Mouse (Mus musculus) hindbrain, postnatal 0 days (tissue): ENCODE data around the gene Nudt3. TPM values are rescaled to one million over a fixed set of nuclear protein-coding genes. Genes with fewer than 3 reads are reported as not detected.

ENCODE experiments used
- ATAC-seq: fragments of 200-750 bp; cut with Nextera tagmentation; 2 replicates; pipeline ENCODE4 v1.8.0; 2017; ENCODE audit warnings: mild to moderate bottlenecking, moderate TSS enrichment, moderate library complexity
- DNase-seq: peaks from one replicate; pipeline ENCODE4 v3.0.0-alpha.2; 2015; ENCODE audit warnings: low spot score
- H3K27ac ChIP-seq: fragments of 300-500 bp; sonication (generic); 2 replicates; pipeline ENCODE4 v1.5.1; 2014; ENCODE audit warnings: mild to moderate bottlenecking
- H3K27me3 ChIP-seq: fragments of 300-500 bp; sonication (generic); 2 replicates; pipeline ENCODE4 v1.6.1; 2014; ENCODE audit warnings: low read length, mixed read lengths; ENCODE audit not compliant: insufficient read depth
- H3K36me3 ChIP-seq: fragments of 300-500 bp; sonication (generic); 2 replicates; pipeline ENCODE4 v1.6.1; 2014; ENCODE audit warnings: low read length, mixed read lengths; ENCODE audit not compliant: insufficient read depth
- H3K4me1 ChIP-seq: fragments of 300-500 bp; sonication (generic); 2 replicates; pipeline ENCODE4 v1.6.1; 2014; ENCODE audit warnings: antibody characterized with exemption, low read length, mixed read lengths; ENCODE audit not compliant: insufficient read depth
- H3K4me2 ChIP-seq: fragments of 300-500 bp; sonication (generic); 2 replicates; pipeline ENCODE4 v1.6.1; 2014; ENCODE audit warnings: low read depth, mild to moderate bottlenecking, low read length, moderate library complexity, mixed read lengths
- H3K4me3 ChIP-seq: fragments of 300-500 bp; sonication (generic); 2 replicates; pipeline ENCODE4 v1.5.1; 2014; ENCODE audit warnings: low read length
- H3K9ac ChIP-seq: fragments of 300-500 bp; sonication (generic); replicated peaks from 2 replicates; pipeline ENCODE4 v1.6.1; 2014; ENCODE audit warnings: mild to moderate bottlenecking, low read length, moderate library complexity, mixed read lengths
- H3K9me3 ChIP-seq: fragments of 300-500 bp; sonication (generic); 2 replicates; pipeline ENCODE4 v1.6.1; 2016; ENCODE audit warnings: low read length, mixed read lengths
- CTCF ChIP-seq: IDR thresholded peaks from 2 replicates; pipeline ENCODE4 v1.5.1; 2016; ENCODE audit warnings: antibody characterized with exemption, control low read depth, low read depth
- WGBS: fragments of 180-500 bp; shearing (Covaris S2); extraction: QIAGEN DNeasy Blood & Tissue Kit; methylation state at CpG from one replicate; pipeline ENCODE4 v1.1.7; 2014; 5-methylcytosine and 5-hydroxymethylcytosine counted together
- polyA plus RNA-seq: library from polyadenylated mRNA; unstranded; fragments of >200 nt; fragmentation: Nextera tagmentation; extraction: Ambion mirVana; gene quantifications from 2 replicates; pipeline ENCODE4 v1.2.1, GENCODE M21; 2015
- total RNA-seq: library from RNA; depleted of rRNA; stranded (reverse); fragments of >200 nt; gene quantifications from 2 replicates; pipeline ENCODE4 v1.2.3, GENCODE M21; 2014; rRNA removed

The Nudt3 gene
- total and polyA plus RNA-seq, 2 experiments from 2014 or later, result 220 to 252 TPM

GRCm38 (mm10) chr17:27544551-27544950 is 78.7 kb downstream of the Nudt3 start:
- Histone ChIP-seq H3K4me3 (no peak overlapping the region), H3K27me3 (no peaks in the 10 kb centered on the region), H3K9ac (no peak overlapping the region), H3K27ac (no peak overlapping the region), H3K36me3 (no peaks in the 10 kb centered on the region), H3K4me2 (no peak overlapping the region), H3K9me3 (no peaks in the 10 kb centered on the region), H3K4me1 (0 out of 2 replicates have a peak, but pooled peaks cover 9% of the 10 kb centered on the region)
- ATAC-seq, result no peak
- DNase-seq, result no peak
- TF ChIP-seq CTCF, result no peak
- 69% methylated on average over 11 of the region's 11 CpGs for WGBS

GRCm38 (mm10) chr17:27541984-27542383 is 81.3 kb downstream of the Nudt3 start:
- H3K9me3 ChIP-seq, result no peaks in the 10 kb centered on the region
- no peak overlapping the region for H3K9ac ChIP-seq
- no peak overlapping the region for H3K4me2 ChIP-seq
- TF ChIP-seq CTCF, result no peak
- H3K36me3 ChIP-seq, result no peaks in the 10 kb centered on the region
- DNase-seq, result no peak
- 79% methylated on average over 3 of the region's 3 CpGs for WGBS
- no peak for ATAC-seq
- no peaks in the 10 kb centered on the region for H3K27me3 ChIP-seq
- H3K27ac ChIP-seq, result no peak overlapping the region
- H3K4me1 ChIP-seq, result no peaks in the 10 kb centered on the region
- H3K4me3 ChIP-seq, result no peak overlapping the region

- H3K9me3 ChIP-seq, result no peaks in the 10 kb centered on the region
- H3K36me3 ChIP-seq, result no peaks in the 10 kb centered on the region
- H3K27ac ChIP-seq, result no peak overlapping the region
- H3K4me3 ChIP-seq, result no peak overlapping the region
- H3K27me3 ChIP-seq, result no peaks in the 10 kb centered on the region
- ATAC-seq (no peak), DNase-seq (no peak)
- H3K4me2 ChIP-seq, result no peak overlapping the region
- H3K9ac ChIP-seq, result no peak overlapping the region
- no peak for TF ChIP-seq CTCF
- WGBS, result 79% methylated on average over 2 of the region's 2 CpGs
- H3K4me1 ChIP-seq, result no peaks in the 10 kb centered on the region
These were observed 82.0 kb downstream of the Nudt3 start for GRCm38 (mm10) chr17:27541261-27541660.

GRCm38 (mm10) chr17:27534718-27535117 is 88.6 kb downstream of the Nudt3 start:
- Histone ChIP-seq H3K9me3 (no peaks in the 10 kb centered on the region), H3K4me3 (no peak overlapping the region), H3K4me1 (no peaks in the 10 kb centered on the region), H3K27ac (no peak overlapping the region), H3K4me2 (no peak overlapping the region; the same call in 1 of the 2 replicates), H3K9ac (no peak overlapping the region), H3K36me3 (no peaks in the 10 kb centered on the region), H3K27me3 (no peaks in the 10 kb centered on the region)
- DNase-seq, result peak; percentile 93
- peak; percentile 58 for ATAC-seq
- WGBS, result 3% methylated on average over 10 of the region's 10 CpGs
- peak; percentile 100 for TF ChIP-seq CTCF

GRCm38 (mm10) chr17:27533354-27533753 is 89.9 kb downstream of the Nudt3 start:
- TF ChIP-seq CTCF, result peak; percentile 32
- H3K4me1 ChIP-seq, result no peaks in the 10 kb centered on the region
- DNase-seq (no peak), ATAC-seq (no peak)
- H3K27me3 ChIP-seq, result no peaks in the 10 kb centered on the region
- no peak overlapping the region for H3K4me2 ChIP-seq
- no peaks in the 10 kb centered on the region for H3K36me3 ChIP-seq
- no peak overlapping the region for H3K27ac ChIP-seq
- no peaks in the 10 kb centered on the region for H3K9me3 ChIP-seq
- 73% methylated on average over 3 of the region's 3 CpGs for WGBS
- H3K4me3 ChIP-seq, result no peak overlapping the region
- H3K9ac ChIP-seq, result no peak overlapping the region

- 89% methylated on average over 8 of the region's 8 CpGs for WGBS
- no peaks in the 10 kb centered on the region for H3K36me3 ChIP-seq
These were observed 91.2 kb downstream of the Nudt3 start for GRCm38 (mm10) chr17:27532095-27532494.

More at GRCm38 (mm10) chr17:27532095-27532494, 91.2 kb downstream of the Nudt3 start:
- Histone ChIP-seq H3K4me2 (no peak overlapping the region), H3K27ac (no peak overlapping the region), H3K9me3 (no peaks in the 10 kb centered on the region), H3K4me1 (no peaks in the 10 kb centered on the region; the same call in 1 of the 2 replicates), H3K27me3 (no peaks in the 10 kb centered on the region), H3K4me3 (no peak overlapping the region), H3K9ac (no peak overlapping the region)
- DNase-seq, result no peak
- no peak for ATAC-seq
- no peak for TF ChIP-seq CTCF

Other genes with a start within 250 kb of the Nudt3 start
- gene Grm4, start 102.1 kb downstream of the Nudt3 start, total RNA-seq, result 34.3 and 38.8 TPM in 2 replicates
- gene Grm4, start 102.1 kb downstream of the Nudt3 start, polyA plus RNA-seq, result 8.7 and 10.1 TPM in 2 replicates
- gene Hmga1, start 67.0 kb downstream of the Nudt3 start, total RNA-seq, result 142 and 170 TPM in 2 replicates
- gene Hmga1, start 67.0 kb downstream of the Nudt3 start, polyA plus RNA-seq, result 130 and 145 TPM in 2 replicates
- 50.2 and 59.6 TPM in 2 replicates for gene AI413582, start 57.7 kb downstream of the Nudt3 start, total RNA-seq
- gene AI413582, start 57.7 kb downstream of the Nudt3 start, polyA plus RNA-seq, result 92.7 and 95.3 TPM in 2 replicates
- gene RPS10-NUDT3, start 11.7 kb upstream of the Nudt3 start, total RNA-seq, result not detected in 2 replicates
- gene RPS10-NUDT3, start 11.7 kb upstream of the Nudt3 start, polyA plus RNA-seq, result not detected in 2 replicates
- 1,174 and 1,303 TPM in 2 replicates for gene Rps10, start 13.2 kb upstream of the Nudt3 start, total RNA-seq
- 497 and 519 TPM in 2 replicates for gene Rps10, start 13.2 kb upstream of the Nudt3 start, polyA plus RNA-seq
- gene Pacsin1, start 32.0 kb upstream of the Nudt3 start, total RNA-seq, result 38.3 and 62.9 TPM in 2 replicates
- gene Pacsin1, start 32.0 kb upstream of the Nudt3 start, polyA plus RNA-seq, result 80.0 and 85.1 TPM in 2 replicates
- gene Spdef, start 105.5 kb upstream of the Nudt3 start, total RNA-seq, result 2.1 TPM in 2 replicates
- gene Spdef, start 105.5 kb upstream of the Nudt3 start, polyA plus RNA-seq, result 1.7 and 1.8 TPM in 2 replicates
- gene D17Wsu92e, start 197.2 kb upstream of the Nudt3 start, total RNA-seq, result 73.4 and 89.6 TPM in 2 replicates
- gene D17Wsu92e, start 197.2 kb upstream of the Nudt3 start, polyA plus RNA-seq, result 10.3 and 10.5 TPM in 2 replicates
- gene Snrpc, start 214.7 kb upstream of the Nudt3 start, total RNA-seq, result 124 and 146 TPM in 2 replicates
- gene Snrpc, start 214.7 kb upstream of the Nudt3 start, polyA plus RNA-seq, result 235 TPM in 2 replicates
- gene Uhrf1bp1, start 232.9 kb upstream of the Nudt3 start, total RNA-seq, result 18.1 and 19.9 TPM in 2 replicates
- gene Uhrf1bp1, start 232.9 kb upstream of the Nudt3 start, polyA plus RNA-seq, result 3.4 and 3.6 TPM in 2 replicates